Mouse (Mus musculus) heart, embryonic 16.5 days (tissue): ENCODE results near the gene Hmgcll1. TPM values are rescaled to one million over a fixed set of nuclear protein-coding genes. Genes with fewer than 3 reads are reported as not detected.

Experiments
- ATAC-seq: fragments of 200-750 bp; cut with Nextera tagmentation; replicated peaks from 2 replicates; pipeline ENCODE4 v1.8.0; 2017; ENCODE audit warnings: moderate number of reproducible peaks; ENCODE audit not compliant: insufficient read depth, low FRiP score; ENCODE audit errors: extremely low read depth
- H3K27ac ChIP-seq: fragments of 300-500 bp; sonication (generic); 2 replicates; pipeline ENCODE4 v1.5.1; 2014; ENCODE audit warnings: mild to moderate bottlenecking, low read length, control low read depth, moderate library complexity
- H3K27me3 ChIP-seq: fragments of 300-500 bp; sonication (generic); 2 replicates; pipeline ENCODE4 v1.6.1; 2014; ENCODE audit warnings: low read length, mixed read lengths; ENCODE audit not compliant: control insufficient read depth, insufficient read depth
- H3K36me3 ChIP-seq: fragments of 300-500 bp; sonication (generic); 2 replicates; pipeline ENCODE4 v1.6.1; 2014; ENCODE audit not compliant: control insufficient read depth, insufficient read depth
- H3K4me1 ChIP-seq: fragments of 300-500 bp; sonication (generic); 2 replicates; pipeline ENCODE4 v1.6.1; 2014; ENCODE audit warnings: low read length, mixed read lengths; ENCODE audit not compliant: control insufficient read depth, insufficient read depth
- H3K4me2 ChIP-seq: fragments of 300-500 bp; sonication (generic); 2 replicates; pipeline ENCODE4 v1.6.1; 2014; ENCODE audit warnings: low read depth, mild to moderate bottlenecking, control low read depth, low read length
- H3K4me3 ChIP-seq: fragments of 300-500 bp; sonication (generic); 2 replicates; pipeline ENCODE4 v1.5.1; 2014; ENCODE audit warnings: mild to moderate bottlenecking, control low read depth, low read length
- H3K9ac ChIP-seq: fragments of 300-500 bp; sonication (generic); 2 replicates; pipeline ENCODE4 v1.6.1; 2014; ENCODE audit warnings: low read length, control low read depth
- H3K9me3 ChIP-seq: fragments of 300-500 bp; sonication (generic); replicated peaks from 2 replicates; pipeline ENCODE4 v1.6.1; 2016; ENCODE audit warnings: low read length; ENCODE audit not compliant: control insufficient read depth
- WGBS: fragments of 180-500 bp; shearing (Covaris S2); extraction: QIAGEN DNeasy Blood & Tissue Kit; methylation state at CpG from one replicate; pipeline ENCODE4 v1.1.7; 2014; 5-methylcytosine and 5-hydroxymethylcytosine counted together
- polyA plus RNA-seq: library from polyadenylated mRNA; unstranded; fragments of >200 nt; fragmentation: Nextera tagmentation; extraction: Ambion mirVana; gene quantifications from 2 replicates; pipeline ENCODE4 v1.2.1, GENCODE M21; 2015

Hmgcll1 gene
- polyA plus RNA-seq, result 0.75 and 1.2 TPM in 2 replicates

GRCm38 (mm10) chr9:76014631-76015531, at the start of gene Hmgcll1:
Gene Hmgcll1 (plus strand): TSS chr9:76014855.
- Histone ChIP-seq H3K36me3 (no peaks in the 10 kb centered on the region), H3K4me3 (peak within 1 kb of the TSS; percentile 63), H3K4me1 (0 out of 2 replicates have a peak, but pooled peaks cover 4% of the 10 kb centered on the region), H3K9me3 (no peaks in the 10 kb centered on the region), H3K27me3 (no peaks in the 10 kb centered on the region), H3K4me2 (peak within 1 kb of the TSS; percentile 96), H3K9ac (peak within 1 kb of the TSS; percentile 69), H3K27ac (no peak within 1 kb of the TSS)
- WGBS, result 10% methylated on average over 37 of the region's 40 CpGs
- peak; percentile 55; the same call in 1 of the 2 replicates for ATAC-seq

GRCm38 (mm10) chr9:75980097-75980496, 34.6 kb upstream of the Hmgcll1 start:
- no peaks in the 10 kb centered on the region for H3K4me1 ChIP-seq
- H3K9ac ChIP-seq, result no peak overlapping the region
- H3K9me3 ChIP-seq, result no peaks in the 10 kb centered on the region
- no peak overlapping the region for H3K4me3 ChIP-seq
- ATAC-seq, result no peak
- H3K36me3 ChIP-seq, result no peaks in the 10 kb centered on the region
- no peak overlapping the region for H3K27ac ChIP-seq
- H3K27me3 ChIP-seq, result no peaks in the 10 kb centered on the region
- no peak overlapping the region for H3K4me2 ChIP-seq
- 55% methylated on average over 1 of the region's 1 CpGs for WGBS

- no peaks in the 10 kb centered on the region for H3K9me3 ChIP-seq
- no peaks in the 10 kb centered on the region for H3K4me1 ChIP-seq
- H3K4me2 ChIP-seq, result no peak overlapping the region
- no peak overlapping the region for H3K4me3 ChIP-seq
- 85% methylated on average over 1 of the region's 1 CpGs for WGBS
- H3K27me3 ChIP-seq, result no peaks in the 10 kb centered on the region
- H3K27ac ChIP-seq, result no peak overlapping the region
- H3K36me3 ChIP-seq, result no peaks in the 10 kb centered on the region
- ATAC-seq, result no peak
- H3K9ac ChIP-seq, result no peak overlapping the region
Observed at GRCm38 (mm10) chr9:75981139-75981538, 33.5 kb upstream of the Hmgcll1 start.

GRCm38 (mm10) chr9:75989491-75989890, 25.2 kb upstream of the Hmgcll1 start:
- Histone ChIP-seq H3K9me3 (no peaks in the 10 kb centered on the region), H3K4me1 (no peaks in the 10 kb centered on the region), H3K4me3 (no peak overlapping the region), H3K9ac (no peak overlapping the region), H3K27ac (no peak overlapping the region), H3K36me3 (no peaks in the 10 kb centered on the region), H3K4me2 (no peak overlapping the region), H3K27me3 (no peaks in the 10 kb centered on the region)
- no peak for ATAC-seq
- 74% methylated on average over 4 of the region's 4 CpGs for WGBS

GRCm38 (mm10) chr9:75998791-75999350, 15.8 kb upstream of the Hmgcll1 start:
- no peak overlapping the region for H3K27ac ChIP-seq
- ATAC-seq, result no peak
- no peak overlapping the region for H3K9ac ChIP-seq
- H3K36me3 ChIP-seq, result no peaks in the 10 kb centered on the region
- WGBS, result 58% methylated on average over 2 of the region's 2 CpGs
- H3K9me3 ChIP-seq, result no peaks in the 10 kb centered on the region
- no peak overlapping the region for H3K4me2 ChIP-seq
- H3K4me3 ChIP-seq, result no peak overlapping the region
- H3K4me1 ChIP-seq, result peaks cover 5% of the 10 kb centered on the region; the same call in 1 of the 2 replicates
- H3K27me3 ChIP-seq, result no peaks in the 10 kb centered on the region

GRCm38 (mm10) chr9:76000876-76001858, 13.5 kb upstream of the Hmgcll1 start:
- no peak overlapping the region for H3K9ac ChIP-seq
- 0 out of 2 replicates have a peak, but pooled peaks have one; percentile 10 for ATAC-seq
- WGBS, result 55% methylated on average over 10 of the region's 10 CpGs
- no peak overlapping the region for H3K4me2 ChIP-seq
- H3K27ac ChIP-seq, result no peak overlapping the region
- no peaks in the 10 kb centered on the region for H3K9me3 ChIP-seq
- peaks cover 8% of the 10 kb centered on the region; the same call in 1 of the 2 replicates for H3K4me1 ChIP-seq
- H3K36me3 ChIP-seq, result no peaks in the 10 kb centered on the region
- no peak overlapping the region for H3K4me3 ChIP-seq
- H3K27me3 ChIP-seq, result no peaks in the 10 kb centered on the region

GRCm38 (mm10) chr9:76003066-76003465, 11.6 kb upstream of the Hmgcll1 start:
- Histone ChIP-seq H3K9me3 (no peaks in the 10 kb centered on the region), H3K4me1 (peaks cover 8% of the 10 kb centered on the region; the same call in 1 of the 2 replicates), H3K27ac (no peak overlapping the region), H3K9ac (no peak overlapping the region), H3K4me2 (no peak overlapping the region), H3K27me3 (no peaks in the 10 kb centered on the region), H3K36me3 (no peaks in the 10 kb centered on the region), H3K4me3 (no peak overlapping the region)
- 59% methylated on average over 3 of the region's 3 CpGs for WGBS
- no peak for ATAC-seq

- Histone ChIP-seq H3K27me3 (no peaks in the 10 kb centered on the region), H3K9ac (no peak overlapping the region), H3K9me3 (no peaks in the 10 kb centered on the region), H3K4me2 (peak overlapping the region; percentile 0), H3K4me3 (peak overlapping the region; percentile 5; the same call in 1 of the 2 replicates), H3K36me3 (no peaks in the 10 kb centered on the region), H3K27ac (no peak overlapping the region), H3K4me1 (peaks cover 8% of the 10 kb centered on the region; the same call in 1 of the 2 replicates)
- no peak for ATAC-seq
- 35% methylated on average over 6 of the region's 6 CpGs for WGBS
Observed at GRCm38 (mm10) chr9:76003637-76004036, 11.0 kb upstream of the Hmgcll1 start.
